11 mouse cellular contexts compared by ENCODE assay signal in genomic region chr2:75149562-75149961, GRCm38 (mm10).
DNase-seq lines count a peak whose midpoint lies in the region; ATAC-seq and TF ChIP-seq lines count a peak whose summit lies in the region.
"Had no signal": no experiment of that assay in that cellular context is flagged by ENCODE, and none has a peak within 500 bp of the region (broad histone marks: within the 10 kb centered on the region; RNA-seq: fewer than 3 reads in every experiment).

No protein-coding gene starts in this region.

- H3K27me3 ChIP-seq in heart, embryonic 15.5 days: peaks cover 14% of the 10 kb centered on the region
- no peaks in the 10 kb centered on the region for H3K27me3 ChIP-seq in hindbrain, postnatal 0 days (ENCODE audit: insufficient read depth, low read length)
- H3K27me3 ChIP-seq in forebrain, postnatal 0 days (ENCODE audit: insufficient read depth, low read length): no peaks in the 10 kb centered on the region
- H3K27me3 ChIP-seq: CH12.LX had no signal

- H3K9ac ChIP-seq in heart, embryonic 15.5 days: no peak overlapping the region
- no peak overlapping the region for H3K9ac ChIP-seq in hindbrain, postnatal 0 days (replicated peaks; ENCODE audit: low read length)
- H3K9ac ChIP-seq in forebrain, postnatal 0 days: no peak overlapping the region

- H3K36me3 ChIP-seq in heart, embryonic 15.5 days: no peaks in the 10 kb centered on the region
- H3K36me3 ChIP-seq in hindbrain, postnatal 0 days (ENCODE audit: insufficient read depth, low read length): no peaks in the 10 kb centered on the region
- H3K36me3 ChIP-seq in forebrain, postnatal 0 days (ENCODE audit: insufficient read depth): no peaks in the 10 kb centered on the region

- 32% methylated on average over 12 of the region's 12 CpGs for WGBS in heart, embryonic 15.5 days
- WGBS in hindbrain, postnatal 0 days: 59% methylated on average over 12 of the region's 12 CpGs
- WGBS in forebrain, postnatal 0 days: 58% methylated on average over 12 of the region's 12 CpGs

- H3K4me2 ChIP-seq in heart, embryonic 15.5 days: peak overlapping the region; percentile 42
- peak overlapping the region; percentile 11; the same call in 1 of the 2 replicates for H3K4me2 ChIP-seq in hindbrain, postnatal 0 days (ENCODE audit: low read depth, low read length)
- no peak overlapping the region for H3K4me2 ChIP-seq in forebrain, postnatal 0 days (ENCODE audit: low read depth)

- ATAC-seq in heart, embryonic 15.5 days (replicated peaks; ENCODE audit: insufficient number of reproducible peaks, insufficient read depth, low FRiP score, low read depth): no peak
- no peak for ATAC-seq in hindbrain, postnatal 0 days
- no peak for ATAC-seq in forebrain, postnatal 0 days

- DNase-seq in heart, adult 8-10 months (ENCODE audit: low spot score): no peak
- peak; percentile 19 for DNase-seq in adipocyte (ENCODE audit: low spot score)
- peak; percentile 6 for DNase-seq in hindbrain, postnatal 0 days (ENCODE audit: low spot score)
- peak; percentile 34 for DNase-seq in lung, postnatal 10 days
- DNase-seq in forebrain, postnatal 0 days: no peak
- DNase-seq in Muller cell, postnatal 12 days (ENCODE audit: inconsistent ontology term): no peak
- no peak for DNase-seq in left cerebral cortex, adult 8-10 months (ENCODE audit: low spot score in 2 of 2)
- DNase-seq: right cerebral cortex, postnatal 4 days; thymus, postnatal 14 days had no signal

- TF ChIP-seq CTCF in hindbrain, postnatal 0 days (IDR thresholded peaks at IDR 0.05; ENCODE audit: low read depth): no peak
- TF ChIP-seq CTCF in forebrain, postnatal 0 days (IDR thresholded peaks at IDR 0.05; ENCODE audit: low read depth): no peak

- H3K9me3 ChIP-seq in heart, embryonic 15.5 days (replicated peaks): no peaks in the 10 kb centered on the region
- no peaks in the 10 kb centered on the region for H3K9me3 ChIP-seq in hindbrain, postnatal 0 days (ENCODE audit: low read length)
- no peaks in the 10 kb centered on the region for H3K9me3 ChIP-seq in forebrain, postnatal 0 days (ENCODE audit: low read length)

- peaks cover 4% of the 10 kb centered on the region; the same call in 1 of the 2 replicates for H3K4me1 ChIP-seq in heart, embryonic 15.5 days (replicated peaks)
- H3K4me1 ChIP-seq in hindbrain, postnatal 0 days (ENCODE audit: insufficient read depth, low read length): no peaks in the 10 kb centered on the region
- H3K4me1 ChIP-seq in forebrain, postnatal 0 days (ENCODE audit: insufficient read depth): no peaks in the 10 kb centered on the region; the same call in 1 of the 2 replicates

- H3K4me3 ChIP-seq in heart, embryonic 15.5 days: peak overlapping the region; percentile 9; the same call in 1 of the 2 replicates
- no peak overlapping the region for H3K4me3 ChIP-seq in hindbrain, postnatal 0 days (ENCODE audit: low read length)
- H3K4me3 ChIP-seq in forebrain, postnatal 0 days (ENCODE audit: low read depth, low read length): no peak overlapping the region

- no peak overlapping the region for H3K27ac ChIP-seq in heart, embryonic 15.5 days
- no peak overlapping the region for H3K27ac ChIP-seq in hindbrain, postnatal 0 days
- H3K27ac ChIP-seq in forebrain, postnatal 0 days (ENCODE audit: low read depth, low read length): no peak overlapping the region

Comparison
In these comparisons a context has a peak if more than half of its experiments do, and no peak if none do; other contexts are left out.
1. DNase-seq: peak in adipocyte (single experiment), hindbrain, postnatal 0 days (single experiment) and lung, postnatal 10 days (single experiment); none in heart, adult 8-10 months (single experiment), forebrain, postnatal 0 days (single experiment), Muller cell, postnatal 12 days (single experiment) and left cerebral cortex, adult 8-10 months (0 of 2).